Mouse (Mus musculus): ENCODE results near the gene Fbxl17.
A peak's percentile ranks its signal among the peaks of the same experiment; 100 is the strongest.

The Fbxl17 gene

DNA sequence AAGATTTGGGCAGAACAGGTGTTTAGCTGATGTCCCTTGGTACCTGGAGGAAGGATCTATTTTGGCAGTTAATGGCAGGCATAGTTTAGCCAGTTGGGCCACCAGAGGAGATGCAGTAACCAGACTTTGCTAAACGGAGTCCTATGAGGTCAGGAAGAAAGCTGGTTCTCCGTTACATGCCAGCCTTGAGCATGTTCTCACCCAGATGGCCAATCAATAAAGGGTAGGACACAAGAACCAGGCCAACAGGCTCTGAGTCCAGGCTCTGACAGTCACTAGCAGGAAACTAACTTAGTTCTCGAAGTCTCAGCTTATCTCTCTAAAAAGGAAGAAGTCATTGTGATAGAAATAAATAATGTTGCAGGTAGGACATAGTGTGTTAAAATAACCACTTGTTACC is 341.4 kb downstream of the Fbxl17 start:
- DNase-seq = no peak

DNA sequence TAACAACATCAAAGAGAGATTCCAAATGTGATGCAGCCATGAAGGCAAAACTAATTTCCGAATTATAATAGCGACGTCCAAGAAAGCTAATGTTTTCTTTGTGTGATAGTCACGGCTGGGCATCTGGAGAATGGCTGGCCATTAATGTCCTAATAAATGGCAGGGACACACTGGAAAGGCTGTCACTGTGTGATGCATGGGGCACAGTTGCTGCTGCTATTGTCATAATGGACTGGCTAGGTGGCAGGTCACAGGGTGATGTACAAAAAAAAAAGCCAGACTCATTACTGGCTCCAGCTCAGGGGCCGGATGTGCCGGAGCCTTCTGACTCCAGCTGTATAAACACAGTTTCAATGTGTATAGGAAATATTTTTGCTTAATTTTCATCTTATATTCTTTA is 341.9 kb downstream of the Fbxl17 start:
- no peak for DNase-seq

DNA sequence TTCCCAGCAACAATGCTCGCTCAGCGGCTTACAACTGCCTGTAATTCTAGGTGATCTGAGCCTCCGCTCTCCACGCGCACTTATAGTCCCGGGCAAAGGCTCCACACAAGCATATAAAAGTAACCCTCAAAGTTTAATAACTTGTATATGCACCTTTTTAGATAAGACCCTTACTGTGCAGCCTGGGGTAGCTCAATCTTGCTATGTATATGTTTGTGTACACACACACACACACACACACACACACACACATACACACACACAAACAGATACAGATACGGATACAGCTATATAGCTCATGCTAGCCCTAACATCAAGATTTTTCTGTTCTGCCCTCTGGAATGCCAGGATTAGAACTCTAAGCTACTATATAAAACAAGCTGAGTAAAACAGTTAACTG is 342.8 kb downstream of the Fbxl17 start:
- DNase-seq = no peak

DNA sequence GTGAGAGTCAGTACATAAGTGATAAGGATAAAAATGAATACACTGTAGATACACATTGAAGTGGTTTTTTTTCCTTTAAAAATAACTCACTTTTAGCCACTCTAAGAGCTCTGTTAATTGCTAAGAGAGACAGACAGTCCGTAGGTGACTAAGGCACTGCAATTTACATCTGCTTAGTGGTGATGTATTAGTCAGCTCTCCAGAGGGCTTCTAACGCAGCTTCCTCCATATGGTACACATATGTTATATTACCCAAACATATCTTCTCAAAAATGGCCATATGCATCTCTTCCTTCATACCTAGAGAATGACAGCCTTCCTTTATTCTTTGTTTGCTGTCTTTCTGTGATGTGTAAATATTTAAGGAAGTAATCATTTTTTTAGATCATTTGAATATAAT is 353.3 kb downstream of the Fbxl17 start:
- DNase-seq = no peak

DNA sequence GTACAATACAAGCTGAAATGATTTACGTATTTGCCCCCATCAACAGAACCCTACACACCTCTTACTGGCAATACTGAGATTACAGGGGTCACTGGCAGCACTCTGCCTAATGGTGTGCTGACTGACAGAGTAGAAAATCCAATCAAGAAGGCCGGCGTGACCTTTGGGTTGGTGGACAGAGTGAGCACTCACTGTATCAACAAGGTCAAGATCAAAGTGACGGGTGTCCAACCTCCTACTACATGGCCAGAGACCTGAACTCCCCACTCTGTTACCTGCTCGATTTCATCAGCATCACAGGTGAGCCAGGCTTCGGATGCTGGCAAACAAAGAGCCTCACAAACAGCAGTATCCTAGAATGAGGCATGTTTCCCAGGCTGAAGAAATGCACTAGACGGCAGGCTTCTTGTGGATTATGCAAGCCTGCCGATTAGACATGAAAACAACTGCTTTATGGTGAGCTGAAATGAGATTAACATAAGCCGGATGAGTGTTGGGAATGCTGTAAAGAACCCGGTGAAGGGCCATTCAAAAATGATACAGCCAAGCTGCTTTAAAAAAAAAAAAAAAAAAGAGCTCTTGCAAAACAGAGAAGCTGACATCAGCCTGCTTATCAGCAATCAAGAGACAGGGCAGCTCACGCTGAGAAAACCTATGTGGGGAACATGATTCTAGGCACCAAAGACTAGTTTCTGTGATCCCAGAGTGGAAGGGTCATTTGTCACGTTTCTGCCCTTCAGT is 353.9 kb downstream of the Fbxl17 start:
- DNase-seq = no peak

DNA sequence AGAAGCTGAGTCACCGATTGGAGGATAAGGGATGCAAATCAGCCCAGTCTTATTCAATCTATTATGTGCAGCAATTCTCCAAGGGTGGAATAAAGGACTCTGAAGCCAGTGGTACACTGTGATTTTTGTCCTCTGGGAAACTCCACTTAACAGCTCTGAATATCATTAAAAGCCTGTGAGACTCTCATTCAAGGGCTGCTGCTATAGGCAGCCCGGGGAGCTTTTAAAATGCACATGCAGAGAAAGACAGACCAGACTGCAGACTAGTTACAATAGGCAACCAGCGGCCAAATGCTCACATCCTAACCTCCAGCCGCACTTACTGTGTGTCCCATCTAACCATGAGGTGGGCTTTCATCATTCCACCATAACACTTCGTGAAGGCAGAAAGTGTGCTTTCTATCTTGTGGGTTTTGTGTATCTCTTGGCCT is 354.5 kb downstream of the Fbxl17 start:
- no peak for DNase-seq

DNA sequence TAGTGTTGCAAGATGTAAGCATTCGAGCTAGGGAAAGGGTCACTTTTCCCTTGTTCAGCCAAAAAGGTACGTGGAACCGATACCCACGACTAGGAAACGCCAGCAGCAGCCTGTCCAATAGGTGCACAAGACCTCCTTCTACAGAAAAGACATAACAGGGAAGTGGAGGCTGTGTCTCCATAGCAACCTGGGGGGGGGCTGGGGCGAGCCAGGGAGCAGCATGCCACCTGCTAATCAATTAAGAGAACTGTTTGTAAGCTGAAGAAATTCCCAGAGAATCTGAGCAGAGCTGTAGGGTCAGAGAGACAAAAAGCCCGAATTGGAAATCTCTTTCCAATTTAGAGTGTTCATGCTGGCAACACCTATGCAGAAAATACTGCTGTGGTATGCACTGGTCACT is 356.0 kb downstream of the Fbxl17 start:
- DNase-seq = no peak

DNA sequence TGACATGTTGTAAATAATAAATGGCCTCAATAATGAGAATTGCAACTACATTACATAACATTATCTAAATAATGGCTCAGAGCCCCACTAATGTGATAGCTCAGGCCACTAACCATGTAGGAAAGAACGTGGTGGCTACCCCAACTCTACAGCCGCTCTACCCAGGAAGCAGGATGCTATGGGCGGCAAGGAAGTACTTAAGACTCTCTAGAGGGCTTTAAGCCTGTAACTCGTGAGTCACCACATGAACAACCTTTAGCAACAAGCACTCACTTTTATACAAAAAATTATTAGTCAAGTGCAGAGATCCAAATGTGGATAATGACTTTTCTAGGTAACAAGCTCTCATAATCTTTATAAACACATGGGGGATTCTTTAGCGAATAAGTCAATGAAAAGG is 365.0 kb downstream of the Fbxl17 start:
- no peak for DNase-seq

DNA sequence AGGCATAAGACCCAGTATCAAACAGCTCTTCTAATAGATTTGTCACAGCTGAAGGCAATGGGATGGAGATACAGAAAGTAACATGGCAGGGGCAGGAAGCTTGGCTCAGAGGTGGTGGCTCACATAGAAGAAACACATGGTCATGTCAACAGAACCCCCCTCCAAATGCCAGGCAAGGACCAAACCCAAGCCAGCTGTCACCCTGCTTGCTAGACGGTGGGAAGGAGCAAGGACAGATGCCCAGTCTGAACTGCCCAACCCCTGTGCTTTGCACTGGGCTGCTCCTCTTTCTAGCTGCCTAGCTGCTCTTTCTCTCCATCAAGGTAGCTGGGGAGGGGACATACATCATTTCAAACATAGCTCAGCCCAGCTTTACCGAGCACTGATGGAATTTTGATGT is 377.4 kb downstream of the Fbxl17 start:
- no peak for DNase-seq

DNA sequence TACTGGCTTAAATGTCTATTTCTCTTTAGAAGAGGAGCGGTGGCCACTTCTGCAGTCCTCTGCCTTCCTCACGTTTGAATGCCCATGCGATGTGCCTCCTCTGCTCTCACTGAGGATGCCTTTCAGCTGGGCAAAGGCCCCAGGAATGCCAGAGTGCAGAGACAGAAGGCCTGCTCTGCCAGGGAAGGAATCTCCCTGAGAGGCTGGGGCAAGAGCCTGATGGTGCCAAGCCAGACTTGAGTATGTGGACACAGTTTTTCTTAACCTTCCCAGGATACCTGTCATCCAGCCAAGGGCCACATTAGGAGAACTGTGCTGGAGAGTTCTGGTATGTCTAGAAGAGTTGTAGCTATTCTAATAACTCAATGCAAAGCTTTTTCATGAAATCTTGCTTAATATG is 380.1 kb downstream of the Fbxl17 start:
- DNase-seq = peak; percentile 49 to 63

DNA sequence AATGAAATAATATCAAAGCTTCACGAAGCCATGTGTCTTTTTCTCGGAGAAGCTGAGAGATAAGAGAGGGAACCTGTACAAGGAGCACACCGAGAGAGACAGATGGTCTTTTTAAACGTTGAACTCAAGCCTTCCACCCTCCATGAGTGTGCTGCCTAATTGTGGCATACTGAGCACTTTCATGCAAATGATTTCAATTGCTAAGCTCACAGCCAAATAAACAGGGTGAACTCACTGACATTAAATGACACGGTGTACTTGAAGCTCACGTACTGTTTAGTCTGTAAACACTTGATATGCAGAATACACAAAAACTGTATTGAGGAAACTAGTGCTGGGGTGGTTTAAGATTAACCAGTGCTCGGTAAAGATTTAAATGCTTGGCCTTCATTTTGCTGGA is 380.7 kb downstream of the Fbxl17 start:
- peak in 1 of 2 experiments; percentile 36 for DNase-seq

DNA sequence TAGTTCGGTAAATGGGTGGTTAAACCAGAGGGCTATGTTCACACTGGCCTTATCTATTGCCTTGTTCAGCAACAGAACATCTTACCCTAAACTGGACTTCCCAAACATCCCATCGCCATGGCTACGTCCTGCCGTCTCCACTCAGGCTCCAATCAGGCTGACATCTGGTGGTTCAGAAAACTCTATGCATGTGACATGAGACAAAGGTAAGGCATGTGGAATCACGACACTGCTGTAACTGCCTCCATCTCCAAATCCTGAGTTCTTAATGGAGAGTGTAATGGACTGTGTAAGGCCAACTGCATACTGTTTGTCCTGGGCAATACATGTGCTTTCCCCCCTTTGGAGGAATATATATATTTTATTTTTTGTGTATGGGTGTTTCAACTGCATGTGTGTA is 382.7 kb downstream of the Fbxl17 start:
- no peak for DNase-seq

DNA sequence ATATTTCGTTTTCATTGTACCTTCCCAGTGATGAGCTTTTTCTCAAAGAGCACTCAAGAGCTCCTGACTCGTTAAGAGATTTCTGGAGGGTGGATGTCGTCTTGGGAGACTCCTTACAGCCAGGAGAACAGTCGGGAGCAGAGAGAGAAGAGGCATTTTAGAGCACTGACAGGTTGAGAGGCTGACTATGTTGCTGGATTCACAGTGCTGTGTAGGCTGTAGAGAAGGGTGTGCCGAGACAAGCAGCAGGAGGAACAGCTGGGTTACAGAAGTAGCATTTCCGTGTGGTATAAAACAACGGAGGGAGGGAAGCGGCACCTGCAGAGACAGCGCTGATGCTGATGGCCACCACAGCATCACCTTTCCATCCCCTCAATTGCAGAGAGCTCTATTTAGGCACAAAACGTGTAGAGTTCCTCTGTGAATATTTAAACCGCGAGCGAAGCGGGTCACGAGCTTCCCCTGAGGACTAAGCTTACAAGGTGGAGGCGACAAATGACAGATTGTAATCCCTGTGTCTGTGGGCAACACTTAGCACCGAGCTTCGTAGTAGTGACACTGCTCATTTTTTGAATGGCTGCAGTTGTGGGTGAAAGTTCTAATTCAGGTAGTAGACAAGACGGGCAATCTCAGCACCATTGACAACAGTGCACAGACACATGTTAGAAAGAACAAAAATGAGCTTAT is 385.3 kb downstream of the Fbxl17 start:
- DNase-seq = no peak

DNA sequence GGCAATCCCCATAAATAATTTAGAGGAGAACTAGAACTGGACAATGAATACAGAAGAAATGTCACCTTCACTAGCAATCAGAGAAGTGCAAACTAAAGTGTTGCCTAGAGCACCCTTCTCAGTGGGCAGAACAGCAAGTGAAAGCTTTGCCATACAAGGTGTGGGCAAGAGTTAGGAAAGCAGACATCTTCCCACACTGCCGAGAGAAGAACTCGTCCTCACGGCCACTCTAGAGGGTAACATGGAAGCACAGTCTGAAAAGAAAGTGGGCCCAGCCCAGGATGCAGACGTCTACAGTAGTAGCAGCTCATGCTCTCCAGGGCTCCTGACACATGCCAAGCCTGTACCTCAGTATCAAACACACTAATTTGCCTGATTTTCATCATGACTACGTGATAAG is 387.0 kb downstream of the Fbxl17 start:
- DNase-seq = no peak

DNA sequence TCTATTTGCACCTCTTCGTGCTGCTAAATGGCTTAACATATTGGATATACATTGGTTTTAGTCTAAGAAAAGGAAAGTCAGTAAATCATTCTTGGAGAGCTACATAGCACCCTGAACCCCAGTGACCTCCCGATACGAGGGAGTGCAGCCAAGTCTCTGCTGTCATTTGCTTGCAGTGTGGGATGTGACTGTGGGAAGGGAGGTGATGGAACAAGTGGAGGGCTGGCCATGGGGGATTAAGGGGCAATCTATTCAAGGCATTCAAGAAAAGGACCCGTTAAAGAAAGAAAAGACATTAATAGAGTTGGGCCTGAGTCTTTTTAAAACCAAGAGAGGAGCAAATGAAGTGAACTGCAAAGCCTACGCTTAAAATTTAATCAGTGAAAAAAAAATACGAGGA is 388.8 kb downstream of the Fbxl17 start:
- DNase-seq = no peak

DNA sequence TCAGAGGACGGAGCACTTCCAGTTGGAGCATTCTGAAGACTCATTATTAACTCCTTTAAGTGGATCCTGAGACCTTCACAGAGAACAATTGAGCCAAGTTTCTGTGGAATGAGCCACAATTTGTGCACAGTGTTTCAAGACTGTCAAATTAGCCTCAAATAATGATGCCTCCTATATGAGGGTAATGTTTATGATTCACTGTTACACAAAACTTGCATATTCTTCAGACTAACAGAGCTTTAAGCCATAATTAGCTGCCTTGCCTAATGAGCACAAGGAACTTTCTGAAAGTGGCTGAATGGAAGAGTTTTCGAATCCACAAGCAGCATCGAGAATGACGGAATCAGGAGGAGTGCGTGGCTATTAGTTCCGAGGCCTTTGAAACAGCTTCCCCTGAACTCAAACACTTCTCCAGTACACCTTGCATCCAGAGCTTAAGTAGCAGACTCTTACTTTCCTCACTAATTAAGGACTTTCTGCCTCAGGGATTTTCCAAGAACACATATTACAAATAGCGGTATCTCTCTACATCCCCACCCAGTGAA is 389.5 kb downstream of the Fbxl17 start:
- DNase-seq = no peak

DNA sequence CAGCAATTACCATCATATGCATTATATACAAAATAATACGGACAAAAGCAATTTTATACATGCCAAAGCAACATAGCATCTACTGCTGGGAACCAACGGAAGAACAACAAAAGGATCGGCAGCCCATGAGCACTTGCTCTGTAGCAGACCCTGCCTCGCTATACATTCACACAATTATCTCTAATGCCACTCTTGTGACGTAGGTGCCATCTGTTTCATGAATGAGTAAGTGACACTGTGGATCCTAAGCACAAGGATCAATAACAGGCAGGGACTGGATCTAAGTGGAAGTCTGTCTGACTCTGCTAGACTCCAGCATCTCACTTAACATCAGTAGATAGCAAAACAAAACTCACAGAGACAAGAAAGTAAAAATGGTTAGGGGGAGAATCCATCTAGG is 391.8 kb downstream of the Fbxl17 start:
- DNase-seq = no peak

DNA sequence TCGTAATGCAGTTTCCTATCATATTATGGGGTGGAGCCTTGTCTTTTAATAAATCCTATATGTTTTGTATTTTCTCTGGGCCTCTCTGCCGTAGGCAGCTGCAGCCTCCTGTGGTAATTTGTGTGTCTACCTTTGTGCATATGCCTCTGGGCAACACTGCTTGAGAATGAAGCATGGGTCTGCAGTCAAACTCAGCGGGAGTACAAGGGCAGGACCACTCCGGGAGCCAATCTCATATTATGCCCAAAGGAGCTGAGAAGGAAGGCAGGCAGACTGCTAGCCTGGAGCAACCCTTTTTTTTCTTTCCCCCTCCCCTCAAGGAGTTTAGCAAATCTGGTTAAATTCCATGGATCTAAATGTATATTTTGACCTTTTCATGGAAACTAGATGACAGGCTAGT is 392.3 kb downstream of the Fbxl17 start:
- DNase-seq = no peak

DNA sequence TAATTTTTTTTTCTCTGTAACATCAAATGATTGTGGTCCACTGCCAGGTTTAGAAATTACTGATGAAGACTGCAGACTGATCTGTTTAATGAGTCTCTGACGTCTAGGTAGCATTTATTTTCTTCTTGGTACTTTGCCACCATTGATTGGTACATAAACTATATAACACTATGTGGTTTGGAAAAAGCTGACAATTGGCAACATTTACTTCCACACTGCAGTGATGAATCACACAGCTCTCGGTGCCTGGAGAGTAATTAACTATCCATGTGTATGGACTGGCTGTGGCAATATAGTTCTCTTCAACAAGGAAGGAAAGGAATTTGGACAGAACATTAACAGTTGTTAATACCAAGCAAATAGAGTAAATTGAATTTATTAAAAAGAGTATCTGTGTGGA is 404.3 kb downstream of the Fbxl17 start:
- no peak for DNase-seq

DNA sequence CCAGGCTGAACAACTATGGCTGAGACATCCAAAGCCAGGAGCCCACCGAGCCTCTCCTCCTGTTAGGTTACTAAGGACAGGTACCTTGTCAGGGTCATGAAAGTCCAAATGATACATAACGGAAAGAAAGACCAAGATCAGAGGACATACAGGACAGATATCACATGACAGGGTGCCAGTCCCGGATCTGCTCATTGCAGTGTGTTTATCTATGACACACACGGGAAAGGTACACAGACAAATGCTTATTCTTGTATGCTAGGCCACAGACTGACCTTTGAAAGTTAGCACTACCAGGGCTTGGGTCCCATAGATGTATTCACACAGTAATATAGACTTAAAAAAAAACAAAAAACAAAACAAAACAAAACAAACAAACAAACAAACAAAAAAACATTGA is 404.8 kb downstream of the Fbxl17 start:
- no peak for DNase-seq

DNA sequence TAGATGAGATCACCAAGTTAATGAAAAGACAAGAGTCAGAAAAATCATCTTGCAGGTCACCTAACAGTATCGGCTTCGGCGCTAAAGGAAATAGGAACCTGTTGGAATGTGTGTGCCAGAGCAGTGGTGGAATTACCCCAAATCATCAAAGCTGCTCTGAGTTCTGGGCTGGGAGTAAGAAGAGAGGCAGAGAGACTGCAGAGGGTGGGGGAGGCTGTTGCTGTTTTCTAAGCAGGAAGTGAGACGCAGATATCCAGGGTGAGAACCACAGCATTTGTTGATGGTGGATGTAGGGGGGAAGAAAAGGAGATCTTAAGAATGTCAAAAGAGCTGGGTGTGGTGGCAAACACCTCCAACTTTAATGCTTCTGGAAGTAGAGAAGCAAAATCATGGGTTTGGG is 406.6 kb downstream of the Fbxl17 start:
- DNase-seq = no peak

DNA sequence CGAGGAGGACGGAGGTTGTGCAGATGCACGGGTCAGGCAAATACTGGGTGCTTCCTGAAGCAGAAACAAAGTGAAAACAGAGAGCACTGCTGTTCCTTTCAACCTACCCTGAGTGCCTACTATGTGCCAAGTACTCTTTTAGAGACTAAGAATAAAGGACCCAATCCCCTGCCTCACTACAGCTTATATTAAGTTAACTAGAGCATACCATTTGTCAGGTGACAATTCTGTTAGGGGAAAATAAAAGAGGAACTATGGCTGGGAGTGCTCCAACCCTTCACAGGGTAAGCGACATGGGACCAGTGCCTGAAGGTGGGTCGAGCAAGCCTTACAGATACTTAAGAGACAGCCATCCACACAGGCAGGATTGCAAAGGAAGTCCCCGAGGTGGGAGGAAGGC is 407.0 kb downstream of the Fbxl17 start:
- DNase-seq = no peak

DNA sequence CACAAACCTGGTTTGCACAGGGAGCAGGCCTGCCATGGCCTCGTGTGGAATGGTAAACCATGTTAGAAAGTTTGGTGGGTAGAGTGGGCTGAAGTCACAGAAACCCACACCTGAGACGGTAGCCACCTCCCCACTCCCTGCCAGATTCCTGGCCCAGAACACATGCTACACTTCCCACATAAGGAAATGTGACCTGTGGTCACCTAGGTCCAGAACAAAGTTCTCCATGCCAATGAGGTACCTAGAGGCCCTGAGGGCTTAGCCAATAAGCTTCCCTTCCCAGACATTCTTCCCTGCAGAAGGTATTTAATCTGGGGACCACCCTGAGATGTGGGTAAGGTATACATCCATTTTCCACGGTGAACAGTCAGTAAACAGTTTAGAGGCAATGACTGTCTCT is 409.7 kb downstream of the Fbxl17 start:
- DNase-seq = no peak

DNA sequence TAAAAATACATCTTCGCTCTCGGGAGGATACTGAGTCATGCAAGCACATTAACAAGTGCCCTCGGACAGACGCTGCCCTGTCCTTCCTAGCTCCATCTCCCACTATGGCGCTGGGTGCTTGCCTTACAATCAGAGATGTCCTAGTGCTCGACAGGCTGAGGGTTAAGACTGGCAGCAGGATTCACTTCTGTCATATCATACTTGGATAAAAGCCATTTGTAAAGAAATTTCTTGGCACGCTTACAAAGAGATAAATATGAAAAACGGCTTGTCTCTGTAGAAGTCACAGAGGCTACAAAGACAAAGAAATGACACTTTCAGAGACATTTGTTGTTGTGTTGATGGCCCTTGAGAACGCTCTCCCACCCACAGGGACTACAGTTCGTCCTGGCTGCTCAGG is 412.6 kb downstream of the Fbxl17 start:
- no peak for DNase-seq

DNA sequence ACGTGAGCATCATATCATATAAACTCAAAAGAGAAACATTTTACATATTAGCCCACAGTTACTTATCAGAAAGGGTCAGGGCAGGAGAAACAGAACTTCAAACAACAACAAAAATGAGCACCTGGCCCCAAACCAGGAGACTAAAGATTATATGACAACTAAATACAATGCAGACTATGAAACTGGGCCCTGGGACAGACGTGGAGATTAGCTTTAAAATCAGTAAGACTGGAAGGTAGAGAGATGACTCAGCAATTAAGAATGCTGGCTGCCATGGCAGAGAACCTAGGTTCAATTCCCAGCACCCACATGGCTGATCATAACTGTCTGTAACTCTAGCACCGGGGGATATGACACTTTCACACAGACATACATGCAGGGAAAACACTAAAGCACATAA is 413.3 kb downstream of the Fbxl17 start:
- no peak for DNase-seq
